Mouse (Mus musculus) 416B (cell line): ENCODE measurements around the gene Rtn1.
"Not testable (repeated sequence)": the region's sequence is repeated elsewhere in the genome, so short reads cannot be mapped to it uniquely, and the experiment has no call there.

Experiments
- DNase-seq: peaks from one replicate; pipeline ENCODE4 v3.0.0; 2011; ENCODE audit warnings: low read depth

Rtn1 gene

GRCm38 (mm10) chr12:72323778-72324177, 85.1 kb downstream of the Rtn1 start:
- DNase-seq = no peak

- DNase-seq = no peak
These were observed 93.0 kb downstream of the Rtn1 start for GRCm38 (mm10) chr12:72315732-72316465.

GRCm38 (mm10) chr12:72310818-72311217, 98.0 kb downstream of the Rtn1 start:
- DNase-seq = no peak

DNA sequence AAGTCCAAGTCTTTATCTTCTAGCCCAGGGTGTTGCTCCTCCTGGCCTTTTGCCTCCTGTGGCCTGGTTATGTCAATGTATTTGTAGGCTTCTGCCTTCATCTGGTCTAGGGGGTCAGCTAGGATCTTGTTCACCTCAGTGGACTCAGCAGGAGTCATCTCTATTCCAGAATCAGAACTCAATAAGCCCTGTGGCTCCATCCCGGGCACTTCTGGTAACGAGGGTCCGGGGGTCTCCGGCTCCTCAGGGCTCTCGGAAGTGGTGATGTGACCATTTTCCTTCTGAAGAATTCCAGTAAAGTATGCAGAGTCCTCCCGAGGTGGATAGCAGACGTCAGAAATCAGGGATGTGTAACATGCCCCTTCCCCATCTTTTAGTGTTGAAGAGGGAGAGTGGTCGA, 100.3 kb downstream of the Rtn1 start:
- DNase-seq = no peak

GRCm38 (mm10) chr12:72306281-72306680, 102.6 kb downstream of the Rtn1 start:
- DNase-seq = no peak

- no peak for DNase-seq
These were observed 103.4 kb downstream of the Rtn1 start for GRCm38 (mm10) chr12:72305421-72305820.

DNA sequence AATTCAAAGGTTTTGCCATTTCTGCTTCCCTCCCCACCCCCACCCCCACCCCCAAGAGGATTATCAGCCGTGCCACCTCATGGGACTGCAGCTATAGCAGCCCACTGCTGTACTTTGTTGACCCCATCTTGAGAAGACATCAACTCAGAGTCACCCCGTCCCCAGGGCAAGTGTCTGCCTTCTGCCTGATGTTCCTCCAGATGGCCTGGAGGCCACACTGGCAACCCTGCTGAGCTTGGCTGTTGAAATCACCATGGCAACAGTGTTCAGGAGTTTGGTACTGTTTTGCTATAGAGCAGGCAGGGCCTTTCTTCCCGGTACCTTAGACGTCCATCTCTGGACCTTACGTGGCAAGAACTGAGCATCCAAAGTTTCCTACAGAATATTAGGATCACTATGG, 103.9 kb downstream of the Rtn1 start:
- no peak for DNase-seq

DNA sequence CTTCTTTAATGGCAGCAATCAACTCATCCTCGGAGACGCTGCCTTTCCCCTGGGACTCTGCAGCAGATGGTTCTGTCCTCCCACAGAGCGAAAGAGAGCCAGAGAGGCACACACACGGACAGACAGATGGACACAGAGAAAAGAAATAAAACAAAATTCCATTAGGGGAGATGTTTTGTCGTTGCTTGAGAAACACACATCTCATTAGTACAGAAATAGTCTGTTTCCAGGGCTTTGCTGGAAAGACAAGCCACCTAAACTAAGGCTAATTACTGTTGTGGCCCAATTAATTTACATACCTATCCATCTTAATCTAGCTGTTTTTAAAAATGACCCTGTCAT, 104.5 kb downstream of the Rtn1 start:
- DNase-seq = no peak

DNA sequence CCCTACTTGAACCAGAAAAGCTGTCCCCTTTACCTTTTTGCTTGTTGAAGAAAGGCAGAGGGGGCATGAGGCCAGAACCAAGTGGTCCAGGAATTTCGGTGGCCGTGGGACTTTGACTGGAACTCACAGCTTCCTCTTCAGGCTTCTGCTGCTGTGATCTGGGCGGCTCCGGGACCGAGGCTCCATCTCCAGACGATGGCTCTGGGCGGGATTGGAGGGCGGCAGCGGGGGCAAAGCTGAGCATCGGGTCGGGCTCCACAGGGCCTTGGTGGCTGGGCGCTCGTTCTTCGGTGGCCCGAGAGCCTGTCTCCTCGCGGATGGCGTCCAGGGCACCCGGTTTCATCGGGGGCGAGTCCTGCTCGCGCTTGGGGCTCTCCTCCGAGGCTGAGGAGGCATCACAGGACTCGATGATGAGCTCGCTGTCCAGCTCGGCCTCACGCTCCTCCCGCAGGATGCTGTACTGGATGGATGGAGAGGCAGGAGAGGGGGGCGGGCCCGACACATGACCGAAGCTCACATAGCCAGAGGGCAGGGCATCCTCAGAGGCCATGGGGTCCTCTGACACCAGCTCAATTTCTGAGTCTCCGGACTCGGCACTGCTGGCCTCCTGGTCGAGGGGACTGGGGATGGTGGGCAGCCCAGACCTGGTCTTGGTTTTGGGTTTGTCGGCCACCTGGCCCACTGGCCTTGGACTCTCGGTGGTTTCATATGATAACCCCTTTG, 105.1 kb downstream of the Rtn1 start:
- DNase-seq = no peak

DNA sequence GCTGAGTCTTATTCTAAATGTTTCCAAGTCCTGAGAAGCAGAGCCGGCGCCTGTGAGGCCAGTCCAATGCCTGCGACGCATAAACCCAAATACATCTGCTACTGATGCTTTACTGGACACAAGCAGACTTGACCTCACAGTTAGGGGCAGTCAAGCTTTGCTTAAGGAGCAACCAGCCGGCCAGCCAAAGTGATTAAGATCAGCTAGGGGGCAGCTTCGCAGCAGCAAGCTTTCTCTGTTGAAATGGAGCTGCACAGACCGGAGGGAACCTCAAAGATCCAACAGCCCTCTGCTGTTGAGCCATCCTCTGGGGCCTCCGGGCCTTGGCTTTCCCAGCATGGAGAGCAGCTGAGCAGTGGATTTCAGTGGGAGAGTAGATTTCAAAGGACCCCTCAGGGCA, 107.4 kb downstream of the Rtn1 start:
- DNase-seq = peak; percentile 6

- DNase-seq = no peak
These were observed 107.9 kb downstream of the Rtn1 start for GRCm38 (mm10) chr12:72300971-72301370.

DNA sequence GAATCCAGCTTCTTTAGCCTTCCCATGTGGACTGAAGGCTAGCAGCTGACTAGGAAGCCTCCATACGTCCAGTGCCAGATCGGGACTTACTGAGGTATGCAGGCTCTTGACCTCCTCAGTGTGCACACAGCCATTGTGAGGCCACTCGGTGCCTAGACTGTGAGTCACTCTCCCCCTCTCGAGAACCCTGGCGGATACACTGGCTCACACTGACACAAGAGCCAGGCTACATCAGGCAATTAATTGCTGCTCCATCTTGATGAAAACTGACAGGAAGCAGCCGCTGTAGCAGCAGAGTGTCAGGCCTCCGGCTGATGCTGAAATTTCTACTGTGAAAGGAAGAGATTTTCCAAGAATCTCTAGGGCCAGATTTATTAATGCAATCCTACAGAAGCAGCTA, 110.6 kb downstream of the Rtn1 start:
- DNase-seq = no peak

DNA sequence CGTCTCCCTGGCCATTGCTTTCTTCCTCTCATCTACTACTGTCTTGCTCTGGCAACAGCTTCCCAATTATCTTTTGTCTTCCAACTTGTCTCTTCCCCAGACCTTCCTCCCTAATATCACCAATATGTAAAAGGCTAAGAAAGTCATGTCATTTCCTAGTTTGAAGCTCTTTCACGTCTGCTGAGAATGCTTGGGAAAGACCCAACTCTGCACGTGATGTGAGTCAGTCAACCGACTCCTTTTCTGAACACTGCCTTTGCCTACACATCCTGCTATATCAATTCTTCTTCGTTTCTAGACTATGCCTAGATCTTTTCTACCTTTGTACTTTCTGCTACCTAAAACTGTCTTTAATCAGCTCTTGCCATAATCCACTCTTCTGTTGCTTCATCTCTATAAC, 112.3 kb downstream of the Rtn1 start:
- DNase-seq = no peak

GRCm38 (mm10) chr12:72293185-72293584, 115.7 kb downstream of the Rtn1 start:
- DNase-seq = not testable (repeated sequence)

GRCm38 (mm10) chr12:72292566-72292965, 116.3 kb downstream of the Rtn1 start:
- DNase-seq = no peak

- DNase-seq = peak; percentile 35
These were observed 117.6 kb downstream of the Rtn1 start for GRCm38 (mm10) chr12:72291266-72291665.

GRCm38 (mm10) chr12:72288215-72288614, 120.6 kb downstream of the Rtn1 start:
- no peak for DNase-seq

GRCm38 (mm10) chr12:72287332-72288004, 121.4 kb downstream of the Rtn1 start:
- DNase-seq = no peak

DNA sequence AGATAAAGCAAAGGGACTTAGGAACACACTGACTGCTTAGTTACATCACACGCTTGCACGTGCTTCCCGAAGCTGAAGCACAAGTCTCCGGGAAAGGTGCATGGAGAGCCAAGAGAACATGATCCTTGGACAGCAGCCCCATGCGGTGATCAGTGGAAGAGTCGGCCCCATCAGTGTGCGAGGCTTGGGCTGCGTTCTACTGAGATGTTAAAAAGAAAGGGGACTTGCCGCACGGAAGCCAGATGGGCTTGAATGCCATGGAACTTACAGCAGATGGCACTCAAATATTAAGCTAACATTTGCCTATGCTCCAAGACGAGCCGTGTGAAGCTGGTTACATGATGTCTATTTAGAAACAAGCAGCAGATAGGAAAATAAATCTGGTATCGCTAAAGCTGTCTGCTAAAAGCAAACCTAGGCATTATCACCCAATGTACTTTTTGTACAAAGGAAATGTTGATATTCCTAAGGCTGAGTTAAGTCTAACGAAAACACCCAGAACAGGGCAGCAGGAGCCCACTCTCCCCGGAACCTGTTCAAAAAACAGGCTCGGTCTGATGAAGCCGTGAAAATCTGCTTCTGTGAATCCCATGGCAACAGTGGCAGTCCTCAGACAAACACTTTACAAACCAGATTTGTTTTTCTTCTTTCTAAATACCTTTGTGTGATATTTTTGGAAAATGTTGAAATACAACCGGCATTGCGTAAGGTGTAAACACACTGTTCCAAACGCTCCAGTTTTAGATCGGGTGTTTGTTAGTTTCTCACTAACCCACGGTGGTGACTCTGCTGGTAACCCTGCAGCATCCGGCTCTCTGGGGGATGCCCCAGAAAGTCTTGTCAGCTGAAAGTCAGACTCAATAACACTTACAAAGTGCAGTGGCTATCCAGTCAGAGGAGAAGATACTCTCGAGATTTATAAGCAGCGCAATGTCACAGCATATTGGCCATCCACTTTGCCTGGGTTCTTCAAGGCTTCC, 123.2 kb downstream of the Rtn1 start:
- DNase-seq = no peak

DNA sequence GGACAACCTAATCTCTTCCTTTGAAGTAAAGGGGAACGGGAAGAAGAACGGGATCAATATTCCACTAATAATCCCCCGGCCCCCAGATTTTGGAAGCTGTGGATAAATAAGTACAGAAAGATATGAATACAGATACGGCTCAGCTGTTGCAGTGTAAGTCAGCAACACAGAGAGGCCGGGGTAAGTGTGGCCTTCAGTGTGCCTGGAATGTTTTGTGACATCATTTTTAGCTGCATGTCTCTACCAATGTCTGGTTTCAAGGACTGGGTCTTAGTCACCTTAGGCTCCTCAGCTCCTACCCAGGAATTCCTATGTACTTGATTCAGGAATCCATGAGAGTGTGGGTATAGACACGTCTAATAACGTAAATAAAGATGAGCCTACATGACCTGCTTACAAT, 124.3 kb downstream of the Rtn1 start:
- DNase-seq = no peak

GRCm38 (mm10) chr12:72279129-72279875, 129.6 kb downstream of the Rtn1 start:
- DNase-seq = no peak
